Mouse (Mus musculus) olfactory bulb, adult 2 months (tissue): ENCODE results near the gene Ginm1. TPM values are rescaled to one million over a fixed set of nuclear protein-coding genes. Genes with fewer than 3 reads are reported as not detected.
"Not testable (repeated sequence)": the region's sequence is repeated elsewhere in the genome, so short reads cannot be mapped to it uniquely, and the experiment has no call there.

Experiments used
- H3K27ac ChIP-seq: fragments of 200-500 bp; 2 replicates; pipeline ENCODE4 v1.5.1; 2012; ENCODE audit warnings: low read depth, low read length; ENCODE audit not compliant: insufficient read depth
- H3K4me1 ChIP-seq: fragments of 200-500 bp; 2 replicates; pipeline ENCODE4 v1.6.1; 2012; ENCODE audit warnings: low read length; ENCODE audit not compliant: control insufficient read depth, insufficient read depth
- H3K4me3 ChIP-seq: fragments of 200-500 bp; 2 replicates; pipeline ENCODE4 v1.5.1; 2012; ENCODE audit warnings: mild to moderate bottlenecking, low read depth, low read length, moderate library complexity; ENCODE audit not compliant: insufficient read depth
- CTCF ChIP-seq: fragments of 200-500 bp; IDR thresholded peaks from 2 replicates; pipeline ENCODE4 v1.5.1; 2012; ENCODE audit warnings: low read depth, mild to moderate bottlenecking, low read length, moderate library complexity; ENCODE audit not compliant: insufficient read depth
- POLR2A ChIP-seq: fragments of 200-500 bp; IDR thresholded peaks from 2 replicates; pipeline ENCODE4 v1.6.1; 2012; ENCODE audit warnings: mild to moderate bottlenecking, low read depth, low read length, moderate library complexity; ENCODE audit not compliant: insufficient read depth
- WGBS: fragments of 180-500 bp; shearing (Covaris S2); methylation state at CpG from one replicate; pipeline ENCODE4 v1.1.7; 2018; 5-methylcytosine and 5-hydroxymethylcytosine counted together
- polyA plus RNA-seq: library from polyadenylated mRNA; stranded (reverse); fragments of >200 nt; gene quantifications from 2 replicates; pipeline ENCODE4 v1.2.4, GENCODE M21; 2012; ENCODE audit warnings: low replicate concordance; ENCODE audit not compliant: missing spikeins, insufficient read depth, insufficient read length

The Ginm1 gene
- polyA plus RNA-seq, 1 experiment, result not detected

- Histone ChIP-seq H3K4me1 (peaks cover 4% of the 10 kb centered on the region; the same call in 1 of the 2 replicates), H3K27ac (no peak overlapping the region), H3K4me3 (no peak overlapping the region)
- WGBS, result 47% methylated on average over 3 of the region's 3 CpGs
- TF ChIP-seq CTCF, result no peak
- no peak for TF ChIP-seq POLR2A
Observed at GRCm38 (mm10) chr10:7781214-7781613, 11.4 kb downstream of the Ginm1 start.

- WGBS, result under 1% methylated on average over 77 of the region's 77 CpGs
- TF ChIP-seq CTCF (no peak), POLR2A (no peak)
- Histone ChIP-seq H3K27ac (no peak overlapping the region), H3K4me3 (peak overlapping the region; percentile 97), H3K4me1 (peaks cover 4% of the 10 kb centered on the region; the same call in 1 of the 2 replicates)
Observed at GRCm38 (mm10) chr10:7780238-7781176, 12.1 kb downstream of the Ginm1 start.

GRCm38 (mm10) chr10:7779751-7780237 is 12.8 kb downstream of the Ginm1 start:
- no peak for TF ChIP-seq POLR2A
- TF ChIP-seq CTCF, result no peak
- H3K4me3 ChIP-seq, result peak overlapping the region; percentile 97
- WGBS, result 20% methylated on average over 7 of the region's 7 CpGs
- H3K27ac ChIP-seq, result no peak overlapping the region
- H3K4me1 ChIP-seq, result peaks cover 4% of the 10 kb centered on the region; the same call in 1 of the 2 replicates

GRCm38 (mm10) chr10:7778361-7778760 is 14.3 kb downstream of the Ginm1 start:
- WGBS, result 91% methylated on average over 3 of the region's 3 CpGs
- H3K4me1 ChIP-seq, result peaks cover 4% of the 10 kb centered on the region; the same call in 1 of the 2 replicates
- TF ChIP-seq CTCF (no peak), POLR2A (no peak)

GRCm38 (mm10) chr10:7775421-7775820 is 17.2 kb downstream of the Ginm1 start:
- TF ChIP-seq CTCF (no peak), POLR2A (no peak)
- 90% methylated on average over 8 of the region's 8 CpGs for WGBS
- H3K4me1 ChIP-seq, result peaks cover 4% of the 10 kb centered on the region; the same call in 1 of the 2 replicates

More at GRCm38 (mm10) chr10:7778361-7778760, 14.3 kb downstream of the Ginm1 start:
- H3K27ac ChIP-seq, result no peak overlapping the region
- H3K4me3 ChIP-seq, result no peak overlapping the region

GRCm38 (mm10) chr10:7772769-7773168 is 19.9 kb downstream of the Ginm1 start:
- Histone ChIP-seq H3K4me1 (no peaks in the 10 kb centered on the region), H3K27ac (no peak overlapping the region), H3K4me3 (no peak overlapping the region)
- WGBS, result 90% methylated on average over 1 of the region's 1 CpGs
- TF ChIP-seq CTCF (no peak), POLR2A (no peak)

More at GRCm38 (mm10) chr10:7775421-7775820, 17.2 kb downstream of the Ginm1 start:
- H3K4me3 ChIP-seq, result no peak overlapping the region
- H3K27ac ChIP-seq, result no peak overlapping the region

GRCm38 (mm10) chr10:7772346-7772745 is 20.3 kb downstream of the Ginm1 start:
- no peak overlapping the region for H3K27ac ChIP-seq
- TF ChIP-seq CTCF, result no peak
- no peak for TF ChIP-seq POLR2A
- 95% methylated on average over 4 of the region's 4 CpGs for WGBS
- no peaks in the 10 kb centered on the region for H3K4me1 ChIP-seq
- H3K4me3 ChIP-seq, result no peak overlapping the region

GRCm38 (mm10) chr10:7757544-7757943 is 35.1 kb downstream of the Ginm1 start:
- no peak overlapping the region for H3K27ac ChIP-seq
- 92% methylated on average over 2 of the region's 2 CpGs for WGBS
- H3K4me3 ChIP-seq, result no peak overlapping the region
- no peak for TF ChIP-seq POLR2A
- TF ChIP-seq CTCF, result no peak
- H3K4me1 ChIP-seq, result no peaks in the 10 kb centered on the region

- TF ChIP-seq CTCF (no peak), POLR2A (no peak)
- Histone ChIP-seq H3K27ac (no peak overlapping the region), H3K4me3 (no peak overlapping the region), H3K4me1 (no peaks in the 10 kb centered on the region)
- 88% methylated on average over 6 of the region's 6 CpGs for WGBS
Observed at GRCm38 (mm10) chr10:7748752-7749151, 43.9 kb downstream of the Ginm1 start.

- not testable (repeated sequence) for H3K27ac ChIP-seq, H3K4me1 ChIP-seq, H3K4me3 ChIP-seq
- 94% methylated on average over 6 of the region's 6 CpGs for WGBS
Observed at GRCm38 (mm10) chr10:7745528-7745927, 47.1 kb downstream of the Ginm1 start.
